Mouse (Mus musculus): ENCODE data around the gene Gpr157. TPM values are rescaled to one million over a fixed set of nuclear protein-coding genes. Genes with fewer than 3 reads are reported as not detected.

Gene Gpr157
- polyA plus RNA-seq, 1 experiment from 2014 or later: 0.29 TPM

- Histone ChIP-seq H3K27ac (no peak overlapping the region), H3K4me3 (no peak overlapping the region), H3K27me3 (peaks cover 10% of the 10 kb centered on the region), H3K9me3 (no peaks in the 10 kb centered on the region), H3K36me3 (no peaks in the 10 kb centered on the region), H3K4me1 (replicated peaks) (peaks cover 6% of the 10 kb centered on the region; the same call in 1 of the 2 replicates), H3K4me2 (no peak overlapping the region), H3K9ac (no peak overlapping the region)
- 82% methylated on average over 7 of the region's 7 CpGs for WGBS
- no peak for ATAC-seq (ENCODE audit: low FRiP score)
Observed at GRCm38 (mm10) chr4:150056171-150056570, 31.0 kb upstream of the Gpr157 start.

GRCm38 (mm10) chr4:150057722-150058121 lies 29.4 kb upstream of the Gpr157 start:
- Histone ChIP-seq H3K4me2 (no peak overlapping the region), H3K27ac (no peak overlapping the region), H3K36me3 (no peaks in the 10 kb centered on the region), H3K4me3 (no peak overlapping the region), H3K9ac (no peak overlapping the region), H3K9me3 (no peaks in the 10 kb centered on the region), H3K4me1 (replicated peaks) (peaks cover 6% of the 10 kb centered on the region; the same call in 1 of the 2 replicates), H3K27me3 (peaks cover 4% of the 10 kb centered on the region; the same call in 1 of the 2 replicates)
- no peak for ATAC-seq (ENCODE audit: low FRiP score)
- WGBS: 91% methylated on average over 12 of the region's 12 CpGs

GRCm38 (mm10) chr4:150059841-150060468 lies 27.2 kb upstream of the Gpr157 start:
- ATAC-seq (ENCODE audit: low FRiP score): no peak
- H3K9me3 ChIP-seq: no peaks in the 10 kb centered on the region
- peaks cover 6% of the 10 kb centered on the region; the same call in 1 of the 2 replicates for H3K4me1 ChIP-seq (replicated peaks)
- no peak overlapping the region for H3K4me3 ChIP-seq
- H3K9ac ChIP-seq: no peak overlapping the region; the same call in 1 of the 2 replicates
- no peaks in the 10 kb centered on the region for H3K36me3 ChIP-seq
- 53% methylated on average over 9 of the region's 9 CpGs for WGBS
- H3K27me3 ChIP-seq: peaks cover 4% of the 10 kb centered on the region; the same call in 1 of the 2 replicates
- H3K4me2 ChIP-seq: no peak overlapping the region
- H3K27ac ChIP-seq: no peak overlapping the region

- no peak overlapping the region for H3K4me3 ChIP-seq
- no peak for ATAC-seq (ENCODE audit: low FRiP score)
- H3K4me1 ChIP-seq (replicated peaks): peaks cover 6% of the 10 kb centered on the region; the same call in 1 of the 2 replicates
- no peak overlapping the region for H3K27ac ChIP-seq
- no peak overlapping the region for H3K9ac ChIP-seq
- no peaks in the 10 kb centered on the region for H3K36me3 ChIP-seq
- 82% methylated on average over 23 of the region's 23 CpGs for WGBS
- H3K9me3 ChIP-seq: no peaks in the 10 kb centered on the region
- H3K27me3 ChIP-seq: peaks cover 4% of the 10 kb centered on the region; the same call in 1 of the 2 replicates
- H3K4me2 ChIP-seq: no peak overlapping the region
Observed at GRCm38 (mm10) chr4:150060469-150061170, 26.5 kb upstream of the Gpr157 start.

GRCm38 (mm10) chr4:150061432-150062225 lies 25.5 kb upstream of the Gpr157 start:
- H3K9me3 ChIP-seq: no peaks in the 10 kb centered on the region
- H3K4me1 ChIP-seq (replicated peaks): peaks cover 6% of the 10 kb centered on the region; the same call in 1 of the 2 replicates
- H3K36me3 ChIP-seq: no peaks in the 10 kb centered on the region
- no peak overlapping the region for H3K9ac ChIP-seq
- H3K4me3 ChIP-seq: no peak overlapping the region
- peaks cover 4% of the 10 kb centered on the region; the same call in 1 of the 2 replicates for H3K27me3 ChIP-seq
- no peak overlapping the region for H3K4me2 ChIP-seq
- ATAC-seq (ENCODE audit: low FRiP score): no peak
- no peak overlapping the region for H3K27ac ChIP-seq
- 81% methylated on average over 16 of the region's 16 CpGs for WGBS

GRCm38 (mm10) chr4:150066706-150067323 lies 20.4 kb upstream of the Gpr157 start:
- Histone ChIP-seq H3K36me3 (no peaks in the 10 kb centered on the region), H3K27me3 (no peaks in the 10 kb centered on the region), H3K9me3 (no peaks in the 10 kb centered on the region), H3K4me2 (no peak overlapping the region), H3K9ac (no peak overlapping the region), H3K27ac (no peak overlapping the region), H3K4me3 (no peak overlapping the region), H3K4me1 (replicated peaks) (0 out of 2 replicates have a peak, but pooled peaks cover 4% of the 10 kb centered on the region)
- no peak for ATAC-seq (ENCODE audit: low FRiP score)
- WGBS: 81% methylated on average over 17 of the region's 17 CpGs

- no peak for ATAC-seq (ENCODE audit: low FRiP score)
- Histone ChIP-seq H3K4me3 (no peak overlapping the region), H3K36me3 (no peaks in the 10 kb centered on the region), H3K9ac (no peak overlapping the region), H3K4me2 (no peak overlapping the region), H3K27ac (no peak overlapping the region), H3K4me1 (replicated peaks) (0 out of 2 replicates have a peak, but pooled peaks cover 4% of the 10 kb centered on the region), H3K9me3 (no peaks in the 10 kb centered on the region), H3K27me3 (no peaks in the 10 kb centered on the region)
- WGBS: 56% methylated on average over 12 of the region's 12 CpGs
Observed at GRCm38 (mm10) chr4:150068216-150068615, 18.9 kb upstream of the Gpr157 start.

- Histone ChIP-seq H3K9ac (no peak overlapping the region), H3K36me3 (no peaks in the 10 kb centered on the region), H3K27me3 (no peaks in the 10 kb centered on the region), H3K4me1 (replicated peaks) (0 out of 2 replicates have a peak, but pooled peaks cover 4% of the 10 kb centered on the region), H3K4me2 (no peak overlapping the region), H3K4me3 (no peak overlapping the region), H3K9me3 (no peaks in the 10 kb centered on the region), H3K27ac (no peak overlapping the region)
- 58% methylated on average over 8 of the region's 8 CpGs for WGBS
- ATAC-seq (ENCODE audit: low FRiP score): no peak
Observed at GRCm38 (mm10) chr4:150070136-150070535, 17.0 kb upstream of the Gpr157 start.

GRCm38 (mm10) chr4:150072416-150073101 lies 14.6 kb upstream of the Gpr157 start:
- Histone ChIP-seq H3K27me3 (no peaks in the 10 kb centered on the region), H3K4me2 (no peak overlapping the region), H3K36me3 (no peaks in the 10 kb centered on the region), H3K9me3 (no peaks in the 10 kb centered on the region), H3K9ac (no peak overlapping the region), H3K4me3 (no peak overlapping the region), H3K27ac (no peak overlapping the region), H3K4me1 (replicated peaks) (0 out of 2 replicates have a peak, but pooled peaks cover 4% of the 10 kb centered on the region)
- 53% methylated on average over 15 of the region's 15 CpGs for WGBS
- no peak for ATAC-seq (ENCODE audit: low FRiP score)

- WGBS: 13% methylated on average over 8 of the region's 8 CpGs
Observed at GRCm38 (mm10) chr4:150073102-150073473, 14.1 kb upstream of the Gpr157 start.

GRCm38 (mm10) chr4:150075350-150075749 lies 11.8 kb upstream of the Gpr157 start:
- 0 out of 2 replicates have a peak, but pooled peaks cover under 1% of the 10 kb centered on the region for H3K4me1 ChIP-seq (replicated peaks)
- no peaks in the 10 kb centered on the region for H3K27me3 ChIP-seq
- H3K4me3 ChIP-seq: no peak overlapping the region
- 89% methylated on average over 7 of the region's 7 CpGs for WGBS
- ATAC-seq (ENCODE audit: low FRiP score): no peak
- no peak overlapping the region for H3K4me2 ChIP-seq
- H3K9me3 ChIP-seq: no peaks in the 10 kb centered on the region
- H3K36me3 ChIP-seq: no peaks in the 10 kb centered on the region
- H3K9ac ChIP-seq: no peak overlapping the region
- H3K27ac ChIP-seq: no peak overlapping the region

More at GRCm38 (mm10) chr4:150073102-150073473, 14.1 kb upstream of the Gpr157 start:
- no peak overlapping the region for H3K9ac ChIP-seq
- no peaks in the 10 kb centered on the region for H3K9me3 ChIP-seq
- no peaks in the 10 kb centered on the region for H3K36me3 ChIP-seq
- H3K4me2 ChIP-seq: no peak overlapping the region
- no peak overlapping the region for H3K27ac ChIP-seq
- ATAC-seq (ENCODE audit: low FRiP score): no peak
- no peaks in the 10 kb centered on the region for H3K27me3 ChIP-seq
- H3K4me1 ChIP-seq (replicated peaks): 0 out of 2 replicates have a peak, but pooled peaks cover 4% of the 10 kb centered on the region
- H3K4me3 ChIP-seq: no peak overlapping the region
